Mouse (Mus musculus) limb, embryonic 11.5 days (tissue): ENCODE data around the gene B4galt2. TPM values are rescaled to one million over a fixed set of nuclear protein-coding genes. Genes with fewer than 3 reads are reported as not detected.
A peak's percentile ranks its signal among the peaks of the same experiment; 100 is the strongest.

Source experiments
- ATAC-seq: fragments of 200-750 bp; cut with Nextera tagmentation; 2 replicates; pipeline ENCODE4 v1.8.0; 2017; ENCODE audit warnings: low read depth; ENCODE audit not compliant: insufficient number of reproducible peaks, low FRiP score, low TSS enrichment
- DNase-seq: peaks from one replicate; pipeline ENCODE4 v3.0.0-alpha.2; 2015; ENCODE audit warnings: low spot score
- H3K27ac ChIP-seq: fragments of 300-500 bp; sonication (generic); replicated peaks from 2 replicates; pipeline ENCODE4 v1.5.1; 2014; ENCODE audit warnings: low read depth, mild to moderate bottlenecking, low read length
- H3K27me3 ChIP-seq: fragments of 300-500 bp; sonication (generic); 2 replicates; pipeline ENCODE4 v1.6.1; 2014; ENCODE audit warnings: mild to moderate bottlenecking, low read length, mixed read lengths; ENCODE audit not compliant: control insufficient read depth, insufficient read depth
- H3K36me3 ChIP-seq: fragments of 300-500 bp; sonication (generic); 2 replicates; pipeline ENCODE4 v1.6.1; 2014; ENCODE audit warnings: mild to moderate bottlenecking, low read length, moderate library complexity, mixed read lengths; ENCODE audit not compliant: control insufficient read depth, insufficient read depth
- H3K4me1 ChIP-seq: fragments of 300-500 bp; sonication (generic); 2 replicates; pipeline ENCODE4 v1.6.1; 2014; ENCODE audit warnings: low read length, mixed read lengths; ENCODE audit not compliant: control insufficient read depth, insufficient read depth
- H3K4me2 ChIP-seq: fragments of 300-500 bp; sonication (generic); 2 replicates; pipeline ENCODE4 v1.6.1; 2014; ENCODE audit warnings: low read depth, mild to moderate bottlenecking, moderate library complexity; ENCODE audit not compliant: severe bottlenecking
- H3K4me3 ChIP-seq: fragments of 300-500 bp; sonication (generic); 2 replicates; pipeline ENCODE4 v1.5.1; 2014; ENCODE audit warnings: low read depth, low read length
- H3K9ac ChIP-seq: fragments of 300-500 bp; sonication (generic); 2 replicates; pipeline ENCODE4 v1.6.1; 2014; ENCODE audit warnings: mild to moderate bottlenecking, low read length
- H3K9me3 ChIP-seq: fragments of 300-500 bp; sonication (generic); 2 replicates; pipeline ENCODE4 v1.6.1; 2016; ENCODE audit warnings: low read length; ENCODE audit not compliant: control insufficient read depth
- WGBS: fragments of 180-500 bp; shearing (Covaris S2); extraction: QIAGEN DNeasy Blood & Tissue Kit; methylation state at CpG from one replicate; pipeline ENCODE4 v1.1.7; 2014; 5-methylcytosine and 5-hydroxymethylcytosine counted together
- polyA plus RNA-seq: library from polyadenylated mRNA; unstranded; fragments of >200 nt; fragmentation: Nextera tagmentation; extraction: Ambion mirVana; gene quantifications from 2 replicates; pipeline ENCODE4 v1.2.1, GENCODE M21; 2014

The B4galt2 gene
- polyA plus RNA-seq, 1 experiment from 2014 or later = 26.7 TPM

DNA sequence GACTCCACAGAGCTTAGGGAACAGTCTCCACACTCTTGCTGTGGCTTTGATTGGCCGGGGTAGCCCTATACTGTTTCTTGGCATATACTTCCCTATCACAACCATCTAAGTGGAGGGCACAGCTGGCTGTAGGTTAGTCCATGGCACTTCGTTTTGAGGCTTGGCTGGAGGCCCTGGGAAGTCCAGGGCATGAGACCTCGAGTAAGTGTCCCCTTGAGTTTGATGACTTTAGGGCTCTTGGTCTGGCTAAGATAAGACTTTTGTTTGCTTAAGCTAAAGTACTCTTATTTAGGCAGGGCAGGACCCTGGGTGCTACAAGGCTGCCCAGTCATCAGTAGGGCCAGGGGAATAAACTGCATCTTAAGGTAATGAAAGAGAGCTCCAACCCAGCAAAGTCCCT, 14.8 kb upstream of the B4galt2 start:
- no peak overlapping the region for H3K4me2 ChIP-seq
- no peak for DNase-seq
- 78% methylated on average over 3 of the region's 3 CpGs for WGBS
- H3K9me3 ChIP-seq = no peaks in the 10 kb centered on the region
- H3K4me3 ChIP-seq = no peak overlapping the region
- peaks cover 25% of the 10 kb centered on the region for H3K36me3 ChIP-seq
- no peaks in the 10 kb centered on the region for H3K27me3 ChIP-seq
- H3K27ac ChIP-seq = no peak overlapping the region
- no peak overlapping the region for H3K9ac ChIP-seq
- no peaks in the 10 kb centered on the region for H3K4me1 ChIP-seq
- no peak for ATAC-seq

DNA sequence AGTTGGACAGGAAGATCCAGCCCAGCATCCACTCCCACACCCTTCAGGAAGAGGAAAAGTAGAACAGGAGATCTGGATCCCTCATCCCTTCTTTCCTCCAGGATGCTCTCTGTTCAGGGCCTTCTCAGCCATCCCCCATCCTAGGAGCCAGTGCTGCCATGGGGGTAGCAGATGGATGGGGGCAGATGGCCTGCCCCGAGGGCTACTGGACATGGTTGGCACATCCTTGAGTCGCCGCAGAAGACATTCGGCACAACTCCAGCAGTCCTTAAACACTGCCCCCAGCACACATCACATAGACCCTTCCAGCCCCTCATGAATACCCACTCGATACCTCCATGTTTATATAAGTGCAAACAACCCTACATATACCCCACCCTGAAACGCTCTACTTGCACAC, 12.7 kb upstream of the B4galt2 start:
- whole genome bisulfite sequencing = 93% methylated on average over 6 of the region's 6 CpGs
- Histone ChIP-seq H3K9me3 (no peaks in the 10 kb centered on the region), H3K36me3 (peaks cover 16% of the 10 kb centered on the region)

DNA sequence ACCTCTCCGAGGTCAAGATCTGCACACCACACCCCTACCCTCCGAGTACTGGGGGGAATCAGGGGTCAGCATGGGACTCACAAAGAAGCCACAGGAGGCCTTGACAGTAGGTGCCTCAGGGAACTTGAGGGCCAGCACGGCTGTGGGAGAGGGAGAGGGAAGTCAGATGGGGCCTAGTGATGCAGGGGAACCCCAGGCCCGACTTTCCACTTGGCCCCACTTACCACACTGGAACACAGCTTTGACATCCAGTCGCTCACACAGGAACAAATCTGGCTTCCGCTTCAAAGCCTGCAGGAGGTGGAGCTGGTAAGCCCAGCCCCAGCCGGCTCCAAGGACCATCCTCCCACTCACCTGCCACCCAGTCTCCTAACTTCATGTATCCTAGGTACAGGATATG, 12.1 kb upstream of the B4galt2 start:
- Histone ChIP-seq H3K27me3 (no peaks in the 10 kb centered on the region), H3K4me1 (0 out of 2 replicates have a peak, but pooled peaks cover 2% of the 10 kb centered on the region), H3K9me3 (no peaks in the 10 kb centered on the region), H3K36me3 (peaks cover 11% of the 10 kb centered on the region), H3K4me3 (no peak overlapping the region), H3K27ac (no peak overlapping the region), H3K4me2 (no peak overlapping the region), H3K9ac (no peak overlapping the region)
- DNase-seq (no peak), ATAC-seq (no peak)
- 75% methylated on average over 7 of the region's 7 CpGs for WGBS

More for the DNA sequence above, 12.7 kb upstream of the B4galt2 start:
- Histone ChIP-seq H3K4me3 (no peak overlapping the region), H3K4me2 (no peak overlapping the region), H3K4me1 (0 out of 2 replicates have a peak, but pooled peaks cover 2% of the 10 kb centered on the region), H3K27me3 (no peaks in the 10 kb centered on the region), H3K9ac (no peak overlapping the region), H3K27ac (no peak overlapping the region)
- DNase-seq (no peak), ATAC-seq (no peak)

DNA sequence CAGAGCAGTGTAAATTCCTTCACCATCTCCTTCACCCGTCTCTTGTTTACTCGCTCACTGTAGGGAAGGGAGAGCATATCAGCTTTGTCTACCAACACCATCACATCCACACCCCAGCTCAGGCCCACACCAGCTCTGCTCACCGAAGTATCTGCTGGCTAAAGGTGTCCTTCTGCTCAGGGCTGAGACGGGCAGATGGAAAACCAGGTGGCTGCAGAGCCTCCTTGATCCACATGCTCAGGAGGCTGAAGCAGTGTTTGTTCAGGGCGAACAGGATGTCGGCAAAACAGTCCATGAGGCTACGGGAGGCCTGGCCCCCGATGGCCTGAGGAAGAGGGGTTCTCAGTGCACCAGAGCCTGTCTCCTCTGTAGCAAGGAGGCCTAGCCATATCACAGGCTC, 11.3 kb upstream of the B4galt2 start:
- ATAC-seq (no peak), DNase-seq (no peak)
- Histone ChIP-seq H3K9ac (no peak overlapping the region), H3K27ac (no peak overlapping the region), H3K36me3 (peaks cover 8% of the 10 kb centered on the region), H3K27me3 (no peaks in the 10 kb centered on the region), H3K4me2 (no peak overlapping the region), H3K4me1 (0 out of 2 replicates have a peak, but pooled peaks cover 2% of the 10 kb centered on the region), H3K9me3 (no peaks in the 10 kb centered on the region), H3K4me3 (no peak overlapping the region)
- 93% methylated on average over 8 of the region's 8 CpGs for WGBS

DNA sequence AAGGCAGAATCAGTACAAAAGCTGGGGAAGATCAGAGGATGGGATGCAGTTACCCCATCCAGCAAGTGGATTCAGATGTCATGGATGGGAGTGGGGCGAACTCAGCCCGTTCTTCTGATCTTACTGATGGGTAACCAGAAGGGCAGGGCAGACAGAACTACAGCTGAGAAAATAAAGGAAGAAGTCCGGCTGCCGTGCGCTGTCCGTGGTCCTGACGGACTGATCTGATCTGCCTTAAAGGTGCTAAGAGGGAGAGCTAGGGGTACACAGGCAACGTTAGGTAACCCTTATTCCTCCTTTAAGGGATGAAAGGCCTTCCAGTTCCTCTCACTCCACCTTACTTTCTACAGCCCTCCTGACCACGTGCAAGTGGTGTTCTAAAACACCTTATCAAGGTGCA, 10.1 kb upstream of the B4galt2 start:
- H3K4me1 ChIP-seq = 0 out of 2 replicates have a peak, but pooled peaks cover 2% of the 10 kb centered on the region
- no peaks in the 10 kb centered on the region for H3K27me3 ChIP-seq
- 26% methylated on average over 9 of the region's 9 CpGs for WGBS
- DNase-seq (peak; percentile 83), ATAC-seq (no peak)
- H3K9ac ChIP-seq = no peak overlapping the region
- no peak overlapping the region for H3K4me3 ChIP-seq
- no peak overlapping the region for H3K27ac ChIP-seq
- no peaks in the 10 kb centered on the region for H3K9me3 ChIP-seq
- no peak overlapping the region for H3K4me2 ChIP-seq
- peaks cover 12% of the 10 kb centered on the region for H3K36me3 ChIP-seq

DNA sequence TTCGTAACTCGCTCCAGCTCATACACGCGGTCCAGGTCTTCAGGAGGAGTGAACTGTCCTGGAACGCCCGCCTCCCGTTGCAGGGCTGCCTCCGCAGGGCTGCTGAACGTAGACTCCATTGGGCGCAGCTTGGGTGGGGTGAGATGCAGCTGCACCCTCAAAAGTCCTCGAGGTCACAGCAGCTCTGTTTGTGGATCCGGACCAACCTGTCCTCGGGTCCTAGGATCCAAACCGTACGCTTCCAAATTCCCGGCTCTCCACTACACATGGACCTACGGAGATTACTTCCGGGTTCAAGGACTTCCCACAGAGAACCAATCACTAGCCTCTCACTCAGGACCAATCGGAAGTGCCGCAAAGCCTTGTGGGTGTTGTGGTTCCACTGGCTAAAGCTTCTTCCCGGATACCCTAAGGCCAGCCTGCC, 8.5 kb upstream of the B4galt2 start, which contains the start of gene Dph2:
Dph2 (minus strand) TSS at position 295 of the 424 bp plus-strand sequence.
- Histone ChIP-seq H3K27me3 (no peaks in the 10 kb centered on the region), H3K4me3 (peak within 1 kb of the TSS; percentile 79), H3K36me3 (peaks cover 10% of the 10 kb centered on the region), H3K4me1 (peaks cover 5% of the 10 kb centered on the region; the same call in 1 of the 2 replicates), H3K27ac (no peak within 1 kb of the TSS), H3K4me2 (peak within 1 kb of the TSS; percentile 89), H3K9ac (0 out of 2 replicates have a peak within 1 kb of the TSS, but pooled peaks have one; percentile 23), H3K9me3 (no peaks in the 10 kb centered on the region)
- under 1% methylated on average over 21 of the region's 21 CpGs for WGBS
- ATAC-seq (peak; percentile 84), DNase-seq (peak; percentile 86)

DNA sequence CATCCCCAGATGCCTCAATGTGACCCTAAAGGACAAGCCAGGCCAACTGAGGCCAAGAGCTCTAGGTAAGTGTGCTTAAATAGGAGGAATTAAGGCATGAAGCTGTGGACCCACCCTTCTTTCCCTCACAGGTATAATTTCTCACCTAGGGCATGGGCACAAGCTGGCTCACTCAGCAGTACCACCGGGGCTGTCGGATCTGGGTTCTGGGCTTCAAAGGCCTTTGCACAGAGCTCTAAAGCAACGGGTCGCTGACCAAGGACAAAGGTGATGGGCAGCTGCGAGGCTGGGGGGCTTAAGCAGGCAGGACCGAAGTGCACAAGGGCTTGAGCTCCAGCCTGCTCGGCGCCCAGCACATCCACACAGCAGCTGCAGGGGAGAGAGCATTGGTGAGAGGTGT, 7.5 kb upstream of the B4galt2 start:
- ATAC-seq (no peak), DNase-seq (no peak)
- Histone ChIP-seq H3K36me3 (peaks cover 6% of the 10 kb centered on the region), H3K9me3 (no peaks in the 10 kb centered on the region), H3K4me2 (no peak overlapping the region), H3K27me3 (no peaks in the 10 kb centered on the region), H3K4me3 (no peak overlapping the region; the same call in 1 of the 2 replicates), H3K27ac (no peak overlapping the region), H3K9ac (no peak overlapping the region; the same call in 1 of the 2 replicates), H3K4me1 (peaks cover 10% of the 10 kb centered on the region; the same call in 1 of the 2 replicates)
- 91% methylated on average over 8 of the region's 8 CpGs for WGBS

DNA sequence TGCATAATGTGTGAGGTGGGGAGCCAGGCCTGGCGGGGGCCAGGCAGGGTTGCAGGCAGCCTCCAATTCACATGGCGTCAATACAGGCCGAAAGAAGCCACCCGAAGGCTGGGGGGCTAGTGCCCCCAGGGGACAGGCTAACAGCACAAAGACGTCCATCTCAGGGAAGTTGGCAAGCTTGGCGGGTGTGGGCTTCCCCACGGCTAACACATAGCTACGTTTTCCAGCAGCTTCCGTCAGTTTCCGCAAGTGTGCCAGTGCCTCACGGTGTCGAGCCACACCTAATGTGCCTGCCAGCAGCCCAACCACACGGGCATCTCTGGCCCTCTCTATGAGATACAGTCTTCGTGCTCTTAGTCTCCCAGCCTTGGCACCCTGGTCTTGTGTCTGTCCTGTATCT, 6.7 kb upstream of the B4galt2 start:
- Histone ChIP-seq H3K27ac (no peak overlapping the region), H3K9me3 (no peaks in the 10 kb centered on the region), H3K4me3 (no peak overlapping the region), H3K36me3 (peaks cover 9% of the 10 kb centered on the region), H3K9ac (no peak overlapping the region), H3K27me3 (no peaks in the 10 kb centered on the region), H3K4me2 (no peak overlapping the region), H3K4me1 (peaks cover 10% of the 10 kb centered on the region; the same call in 1 of the 2 replicates)
- ATAC-seq = no peak
- 95% methylated on average over 14 of the region's 14 CpGs for WGBS
- DNase-seq = no peak

DNA sequence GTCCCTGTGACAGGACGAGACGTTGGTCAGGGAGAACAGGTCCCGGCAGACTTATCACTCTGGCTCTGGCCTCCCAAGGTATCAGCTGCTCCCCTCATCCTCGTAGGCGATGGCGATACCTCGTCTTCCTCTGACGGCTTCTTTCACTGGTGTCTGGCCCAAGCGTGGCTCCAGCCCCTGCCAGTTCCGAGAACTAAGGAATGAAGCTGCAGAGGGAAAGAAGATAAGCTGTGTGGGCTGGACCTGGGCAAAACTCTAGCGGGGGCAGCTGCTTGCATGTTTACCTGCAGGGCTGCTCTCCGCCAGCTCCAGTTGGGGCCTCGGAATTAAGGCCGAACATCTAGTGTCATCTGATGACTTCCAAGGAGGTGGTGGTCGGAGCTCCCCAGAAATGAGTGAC, 6.2 kb upstream of the B4galt2 start:
- no peak overlapping the region for H3K4me2 ChIP-seq
- H3K9ac ChIP-seq = no peak overlapping the region
- no peak for DNase-seq
- H3K27ac ChIP-seq = no peak overlapping the region
- no peak for ATAC-seq
- H3K4me1 ChIP-seq = peaks cover 10% of the 10 kb centered on the region; the same call in 1 of the 2 replicates
- H3K9me3 ChIP-seq = no peaks in the 10 kb centered on the region
- H3K36me3 ChIP-seq = peaks cover 15% of the 10 kb centered on the region
- no peaks in the 10 kb centered on the region for H3K27me3 ChIP-seq
- H3K4me3 ChIP-seq = no peak overlapping the region
- 90% methylated on average over 15 of the region's 15 CpGs for WGBS
